Mouse (Mus musculus) heart, postnatal 14 days (tissue): Measurements from ENCODE around the gene Zer1. TPM values are rescaled to one million over a fixed set of nuclear protein-coding genes. Genes with fewer than 3 reads are reported as not detected.
"Not testable (repeated sequence)": the region's sequence is repeated elsewhere in the genome, so short reads cannot be mapped to it uniquely, and the experiment has no call there.

Source experiments
- DNase-seq, 2 experiments: peaks; one replicate each; pipeline ENCODE4 v3.0.0; 2021 to 2022
- intact Hi-C: fragments of 180-260 bp; cut with DNase I; formaldehyde crosslinking; loops from one replicate; pipeline ENCODE4 v1.15.1; 2025
- total RNA-seq, 2 experiments: library from RNA; stranded (reverse); gene quantifications; 2 replicates each; pipeline ENCODE4 v1.2.3; 2021

Gene Zer1
- total RNA-seq, 2 experiments from 2014 or later: 25.1 to 27.7 TPM

- intact Hi-C loops: no loop called here
- DNase-seq: no peak
Measured at GRCm38 (mm10) chr2:30057223-30057904, 67.0 kb downstream of the Zer1 start, which contains the start of gene Set. Gene Set, plus strand, starts transcription at chr2:30057378.

- DNase-seq: no peak
- intact Hi-C loops: no loop called here
Measured at GRCm38 (mm10) chr2:30056736-30057135, 67.6 kb downstream of the Zer1 start.

GRCm38 (mm10) chr2:30055310-30055709 lies 69.1 kb downstream of the Zer1 start:
- intact Hi-C loops, DNase-seq: not testable (repeated sequence)

GRCm38 (mm10) chr2:30051992-30052761 lies 72.2 kb downstream of the Zer1 start:
- intact Hi-C loops: no loop called here
- DNase-seq: no peak

GRCm38 (mm10) chr2:30049831-30050230 lies 74.6 kb downstream of the Zer1 start:
- intact Hi-C loops: no loop called here
- no peak for DNase-seq

- peak; percentile 99 for DNase-seq
- intact Hi-C loops: no loop called here
Measured at GRCm38 (mm10) chr2:30048699-30049388, 75.5 kb downstream of the Zer1 start, which contains the start of gene Wdr34. Gene Wdr34, minus strand, starts transcription at chr2:30048881.

GRCm38 (mm10) chr2:30048101-30048501 lies 76.3 kb downstream of the Zer1 start:
- intact Hi-C loops: no loop called here
- no peak for DNase-seq

Other genes with a start within 250 kb of the Zer1 start
- gene Odf2, start 235.4 kb downstream of the Zer1 start, total RNA-seq: 10 to 100 TPM; 24.5 to 29.1 TPM
- gene Gle1, start 189.2 kb downstream of the Zer1 start, total RNA-seq: 10 to 100 TPM; 25.1 to 25.2 TPM
- 100 to 1,000 TPM; 255 TPM for gene Sptan1, start 159.0 kb downstream of the Zer1 start, total RNA-seq
- 1 to 10 TPM; 7.2 TPM for gene Wdr34, start 75.7 kb downstream of the Zer1 start, total RNA-seq
- 10 to 100 TPM; 93.9 to 97.0 TPM for gene Set, start 67.2 kb downstream of the Zer1 start, total RNA-seq
- gene Pkn3, start 46.9 kb downstream of the Zer1 start, total RNA-seq: 10 to 100 TPM; 10.3 to 12.2 TPM
- 1 to 10 TPM; 5.2 to 5.6 TPM for gene Zdhhc12, start 30.9 kb downstream of the Zer1 start, total RNA-seq
- 10 to 100 TPM; 18.8 to 19.6 TPM for gene Tbc1d13, start 9.2 kb upstream of the Zer1 start, total RNA-seq
- 10 to 100 TPM; 74.1 to 78.0 TPM for gene Endog, start 46.9 kb upstream of the Zer1 start, total RNA-seq
- gene Spout1, start 53.9 kb upstream of the Zer1 start, total RNA-seq: 1 to 10 TPM; 5.9 to 6.3 TPM
- 10 to 100 TPM; 48.4 to 49.2 TPM for gene Kyat1, start 81.3 kb upstream of the Zer1 start, total RNA-seq
- 10 to 100 TPM; 90.1 to 90.5 TPM for gene Lrrc8a, start 113.1 kb upstream of the Zer1 start, total RNA-seq
- gene Gm28035, start 116.0 kb upstream of the Zer1 start, total RNA-seq: 1 to 10 TPM; 4.1 to 4.6 TPM
- 10 to 100 TPM; 50.1 to 66.9 TPM for gene Phyhd1, start 141.6 kb upstream of the Zer1 start, total RNA-seq
- 1 to 10 TPM in 1 of 2 experiments, not detected in 1; 2.2 TPM for gene Gm28038, start 156.5 kb upstream of the Zer1 start, total RNA-seq
- 10 to 100 TPM; 24.5 to 24.7 TPM for gene Dolk, start 161.7 kb upstream of the Zer1 start, total RNA-seq
- gene Nup188, start 161.8 kb upstream of the Zer1 start, total RNA-seq: 10 to 100 TPM; 20.9 to 22.1 TPM
- 10 to 100 TPM; 50.6 to 56.2 TPM for gene Sh3glb2, start 234.8 kb upstream of the Zer1 start, total RNA-seq
- gene Miga2, start 239.6 kb upstream of the Zer1 start, total RNA-seq: 10 to 100 TPM; 74.7 to 80.0 TPM